Mouse (Mus musculus): ENCODE results near the gene Stac. TPM values are rescaled to one million over a fixed set of nuclear protein-coding genes. Genes with fewer than 3 reads are reported as not detected.

Gene Stac
- polyA plus RNA-seq, 1 experiment from 2014 or later = 3.1 TPM

- H3K9me3 ChIP-seq (ENCODE audit: control insufficient read depth, low read length) = no peaks in the 10 kb centered on the region
- no peak overlapping the region for H3K27ac ChIP-seq (replicated peaks; ENCODE audit: low read depth, low read length)
- DNase-seq (peak; percentile 46), ATAC-seq (ENCODE audit: low FRiP score, low TSS enrichment) (no peak)
- 74% methylated on average over 2 of the region's 2 CpGs for WGBS
- H3K36me3 ChIP-seq (ENCODE audit: control insufficient read depth, insufficient read depth, low read length) = no peaks in the 10 kb centered on the region
- no peaks in the 10 kb centered on the region for H3K4me1 ChIP-seq (ENCODE audit: control insufficient read depth, insufficient read depth, low read length)
- no peak overlapping the region for H3K9ac ChIP-seq (replicated peaks; ENCODE audit: low read length)
- no peak overlapping the region for H3K4me2 ChIP-seq (ENCODE audit: low read length)
- no peak overlapping the region for H3K4me3 ChIP-seq (replicated peaks; ENCODE audit: low read depth, low read length)
- H3K27me3 ChIP-seq (ENCODE audit: control insufficient read depth, insufficient read depth, low read length) = no peaks in the 10 kb centered on the region
These were observed 52.5 kb downstream of the Stac start for GRCm38 (mm10) chr9:111637641-111638040.

- Histone ChIP-seq H3K4me2 (ENCODE audit: low read length) (no peak overlapping the region), H3K4me3 (replicated peaks; ENCODE audit: low read depth, low read length) (no peak overlapping the region), H3K4me1 (ENCODE audit: control insufficient read depth, insufficient read depth, low read length) (no peaks in the 10 kb centered on the region), H3K9me3 (ENCODE audit: control insufficient read depth, low read length) (no peaks in the 10 kb centered on the region), H3K36me3 (ENCODE audit: control insufficient read depth, insufficient read depth, low read length) (no peaks in the 10 kb centered on the region), H3K27ac (replicated peaks; ENCODE audit: low read depth, low read length) (no peak overlapping the region), H3K27me3 (ENCODE audit: control insufficient read depth, insufficient read depth, low read length) (no peaks in the 10 kb centered on the region), H3K9ac (replicated peaks; ENCODE audit: low read length) (no peak overlapping the region)
- WGBS = 48% methylated on average over 4 of the region's 4 CpGs
- no peak for ATAC-seq (ENCODE audit: low FRiP score, low TSS enrichment)
- DNase-seq = no peak
These were observed 57.3 kb downstream of the Stac start for GRCm38 (mm10) chr9:111632833-111633232.

- no peaks in the 10 kb centered on the region for H3K36me3 ChIP-seq (ENCODE audit: control insufficient read depth, insufficient read depth, low read length)
- DNase-seq (no peak), ATAC-seq (ENCODE audit: low FRiP score, low TSS enrichment) (no peak)
- no peak overlapping the region for H3K9ac ChIP-seq (replicated peaks; ENCODE audit: low read length)
- no peaks in the 10 kb centered on the region for H3K27me3 ChIP-seq (ENCODE audit: control insufficient read depth, insufficient read depth, low read length)
- H3K4me1 ChIP-seq (ENCODE audit: control insufficient read depth, insufficient read depth, low read length) = no peaks in the 10 kb centered on the region
- 77% methylated on average over 2 of the region's 2 CpGs for WGBS
- H3K27ac ChIP-seq (replicated peaks; ENCODE audit: low read depth, low read length) = no peak overlapping the region
- H3K4me3 ChIP-seq (replicated peaks; ENCODE audit: low read depth, low read length) = no peak overlapping the region
- H3K9me3 ChIP-seq (ENCODE audit: control insufficient read depth, low read length) = no peaks in the 10 kb centered on the region
- no peak overlapping the region for H3K4me2 ChIP-seq (ENCODE audit: low read length)
These were observed 69.0 kb downstream of the Stac start for GRCm38 (mm10) chr9:111621191-111621590.

- no peak overlapping the region for H3K4me2 ChIP-seq (ENCODE audit: low read length)
- 94% methylated on average over 3 of the region's 3 CpGs for WGBS
- no peaks in the 10 kb centered on the region for H3K9me3 ChIP-seq (ENCODE audit: control insufficient read depth, low read length)
- H3K36me3 ChIP-seq (ENCODE audit: control insufficient read depth, insufficient read depth, low read length) = no peaks in the 10 kb centered on the region
- DNase-seq (no peak), ATAC-seq (ENCODE audit: low FRiP score, low TSS enrichment) (no peak)
- no peaks in the 10 kb centered on the region for H3K4me1 ChIP-seq (ENCODE audit: control insufficient read depth, insufficient read depth, low read length)
- no peak overlapping the region for H3K4me3 ChIP-seq (replicated peaks; ENCODE audit: low read depth, low read length)
- no peaks in the 10 kb centered on the region for H3K27me3 ChIP-seq (ENCODE audit: control insufficient read depth, insufficient read depth, low read length)
- no peak overlapping the region for H3K27ac ChIP-seq (replicated peaks; ENCODE audit: low read depth, low read length)
- H3K9ac ChIP-seq (replicated peaks; ENCODE audit: low read length) = no peak overlapping the region
These were observed 78.8 kb downstream of the Stac start for GRCm38 (mm10) chr9:111611341-111611740.

GRCm38 (mm10) chr9:111608762-111609161, 81.4 kb downstream of the Stac start:
- H3K9me3 ChIP-seq (ENCODE audit: control insufficient read depth, low read length) = no peaks in the 10 kb centered on the region
- 74% methylated on average over 6 of the region's 6 CpGs for WGBS
- no peaks in the 10 kb centered on the region for H3K36me3 ChIP-seq (ENCODE audit: control insufficient read depth, insufficient read depth, low read length)
- no peak overlapping the region for H3K27ac ChIP-seq (replicated peaks; ENCODE audit: low read depth, low read length)
- H3K9ac ChIP-seq (replicated peaks; ENCODE audit: low read length) = no peak overlapping the region
- H3K4me2 ChIP-seq (ENCODE audit: low read length) = no peak overlapping the region
- no peaks in the 10 kb centered on the region for H3K4me1 ChIP-seq (ENCODE audit: control insufficient read depth, insufficient read depth, low read length)
- no peak for ATAC-seq (ENCODE audit: low FRiP score, low TSS enrichment)
- no peak overlapping the region for H3K4me3 ChIP-seq (replicated peaks; ENCODE audit: low read depth, low read length)
- H3K27me3 ChIP-seq (ENCODE audit: control insufficient read depth, insufficient read depth, low read length) = no peaks in the 10 kb centered on the region
- no peak for DNase-seq

GRCm38 (mm10) chr9:111606603-111607002, 83.5 kb downstream of the Stac start:
- ATAC-seq (ENCODE audit: low FRiP score, low TSS enrichment) = no peak

GRCm38 (mm10) chr9:111587527-111587926, 102.6 kb downstream of the Stac start:
- no peak overlapping the region for H3K4me3 ChIP-seq (replicated peaks; ENCODE audit: low read depth, low read length)
- ATAC-seq (ENCODE audit: low FRiP score, low TSS enrichment) (no peak), DNase-seq (no peak)
- H3K9me3 ChIP-seq (ENCODE audit: control insufficient read depth, low read length) = no peaks in the 10 kb centered on the region
- H3K27me3 ChIP-seq (ENCODE audit: control insufficient read depth, insufficient read depth, low read length) = no peaks in the 10 kb centered on the region
- no peaks in the 10 kb centered on the region for H3K4me1 ChIP-seq (ENCODE audit: control insufficient read depth, insufficient read depth, low read length)
- H3K36me3 ChIP-seq (ENCODE audit: control insufficient read depth, insufficient read depth, low read length) = no peaks in the 10 kb centered on the region
- WGBS = 96% methylated on average over 2 of the region's 2 CpGs
- no peak overlapping the region for H3K9ac ChIP-seq (replicated peaks; ENCODE audit: low read length)
- no peak overlapping the region for H3K27ac ChIP-seq (replicated peaks; ENCODE audit: low read depth, low read length)
- H3K4me2 ChIP-seq (ENCODE audit: low read length) = no peak overlapping the region

More at GRCm38 (mm10) chr9:111606603-111607002, 83.5 kb downstream of the Stac start:
- Histone ChIP-seq H3K27ac (replicated peaks; ENCODE audit: low read depth, low read length) (no peak overlapping the region), H3K9ac (replicated peaks; ENCODE audit: low read length) (no peak overlapping the region), H3K27me3 (ENCODE audit: control insufficient read depth, insufficient read depth, low read length) (no peaks in the 10 kb centered on the region), H3K9me3 (ENCODE audit: control insufficient read depth, low read length) (no peaks in the 10 kb centered on the region), H3K4me3 (replicated peaks; ENCODE audit: low read depth, low read length) (no peak overlapping the region), H3K36me3 (ENCODE audit: control insufficient read depth, insufficient read depth, low read length) (no peaks in the 10 kb centered on the region), H3K4me1 (ENCODE audit: control insufficient read depth, insufficient read depth, low read length) (no peaks in the 10 kb centered on the region), H3K4me2 (ENCODE audit: low read length) (no peak overlapping the region)
- 95% methylated on average over 8 of the region's 8 CpGs for WGBS
- no peak for DNase-seq

GRCm38 (mm10) chr9:111578784-111579183, 111.4 kb downstream of the Stac start:
- no peak overlapping the region for H3K4me2 ChIP-seq (ENCODE audit: low read length)
- 0 out of 2 replicates have a peak, but pooled peaks cover 3% of the 10 kb centered on the region for H3K4me1 ChIP-seq (ENCODE audit: control insufficient read depth, insufficient read depth, low read length)
- H3K27ac ChIP-seq (replicated peaks; ENCODE audit: low read depth, low read length) = no peak overlapping the region
- WGBS = 48% methylated on average over 9 of the region's 9 CpGs
- no peaks in the 10 kb centered on the region for H3K27me3 ChIP-seq (ENCODE audit: control insufficient read depth, insufficient read depth, low read length)
- ATAC-seq (ENCODE audit: low FRiP score, low TSS enrichment) (no peak), DNase-seq (peak; percentile 27)
- no peak overlapping the region for H3K4me3 ChIP-seq (replicated peaks; ENCODE audit: low read depth, low read length)
- no peaks in the 10 kb centered on the region for H3K36me3 ChIP-seq (ENCODE audit: control insufficient read depth, insufficient read depth, low read length)
- H3K9ac ChIP-seq (replicated peaks; ENCODE audit: low read length) = no peak overlapping the region
- H3K9me3 ChIP-seq (ENCODE audit: control insufficient read depth, low read length) = no peaks in the 10 kb centered on the region

GRCm38 (mm10) chr9:111577453-111577852, 112.7 kb downstream of the Stac start:
- Histone ChIP-seq H3K36me3 (ENCODE audit: control insufficient read depth, insufficient read depth, low read length) (no peaks in the 10 kb centered on the region), H3K4me3 (replicated peaks; ENCODE audit: low read depth, low read length) (no peak overlapping the region), H3K4me2 (ENCODE audit: low read length) (no peak overlapping the region), H3K9ac (replicated peaks; ENCODE audit: low read length) (no peak overlapping the region), H3K9me3 (ENCODE audit: control insufficient read depth, low read length) (no peaks in the 10 kb centered on the region), H3K4me1 (ENCODE audit: control insufficient read depth, insufficient read depth, low read length) (0 out of 2 replicates have a peak, but pooled peaks cover 3% of the 10 kb centered on the region), H3K27ac (replicated peaks; ENCODE audit: low read depth, low read length) (no peak overlapping the region), H3K27me3 (ENCODE audit: control insufficient read depth, insufficient read depth, low read length) (no peaks in the 10 kb centered on the region)
- ATAC-seq (ENCODE audit: low FRiP score, low TSS enrichment) (no peak), DNase-seq (no peak)
- 84% methylated on average over 6 of the region's 6 CpGs for WGBS

Data from midbrain, embryonic 14.5 days (tissue).